Mouse (Mus musculus) intestine, embryonic 16.5 days (tissue): ENCODE results near the gene Supt16. TPM values are rescaled to one million over a fixed set of nuclear protein-coding genes. Genes with fewer than 3 reads are reported as not detected.
A peak's percentile ranks its signal among the peaks of the same experiment; 100 is the strongest.

Source experiments
- ATAC-seq: fragments of 200-750 bp; cut with Nextera tagmentation; 2 replicates; pipeline ENCODE4 v1.8.0; 2017; ENCODE audit warnings: moderate TSS enrichment, moderate library complexity
- H3K27ac ChIP-seq: fragments of 300-500 bp; sonication (generic); 2 replicates; pipeline ENCODE4 v1.5.1; 2014; ENCODE audit warnings: mild to moderate bottlenecking, low read length
- H3K27me3 ChIP-seq: fragments of 300-500 bp; sonication (generic); replicated peaks from 2 replicates; pipeline ENCODE4 v1.6.1; 2014; ENCODE audit warnings: low read length, control low read depth, mixed read lengths; ENCODE audit not compliant: control insufficient read depth, insufficient read depth
- H3K36me3 ChIP-seq: fragments of 300-500 bp; sonication (generic); 2 replicates; pipeline ENCODE4 v1.6.1; 2014; ENCODE audit warnings: low read length, control low read depth; ENCODE audit not compliant: control insufficient read depth, insufficient read depth
- H3K4me1 ChIP-seq: fragments of 300-500 bp; sonication (generic); 2 replicates; pipeline ENCODE4 v1.6.1; 2014; ENCODE audit warnings: low read length, control low read depth, mixed read lengths; ENCODE audit not compliant: control insufficient read depth, insufficient read depth
- H3K4me2 ChIP-seq: fragments of 300-500 bp; sonication (generic); 2 replicates; pipeline ENCODE4 v1.6.1; 2014; ENCODE audit warnings: low read depth, low read length, control low read depth
- H3K4me3 ChIP-seq: fragments of 300-500 bp; sonication (generic); 2 replicates; pipeline ENCODE4 v1.5.1; 2014; ENCODE audit warnings: mild to moderate bottlenecking, low read length
- H3K9ac ChIP-seq: fragments of 300-500 bp; sonication (generic); 2 replicates; pipeline ENCODE4 v1.6.1; 2014; ENCODE audit warnings: low read depth, low read length
- H3K9me3 ChIP-seq: fragments of 300-500 bp; sonication (generic); 2 replicates; pipeline ENCODE4 v1.6.1; 2016; ENCODE audit warnings: low read length, control low read depth; ENCODE audit not compliant: control insufficient read depth
- WGBS: fragments of 180-500 bp; shearing (Covaris S2); extraction: QIAGEN DNeasy Blood & Tissue Kit; methylation state at CpG from one replicate; pipeline ENCODE4 v1.1.7; 2014; 5-methylcytosine and 5-hydroxymethylcytosine counted together
- polyA plus RNA-seq: library from polyadenylated mRNA; unstranded; fragments of >200 nt; fragmentation: Nextera tagmentation; extraction: Ambion mirVana; gene quantifications from 2 replicates; pipeline ENCODE4 v1.2.1, GENCODE M21; 2015

Supt16 gene
- polyA plus RNA-seq, 1 experiment from 2014 or later, result 41.1 TPM

- Histone ChIP-seq H3K36me3 (peaks cover 5% of the 10 kb centered on the region), H3K4me2 (no peak overlapping the region), H3K9me3 (no peaks in the 10 kb centered on the region), H3K9ac (no peak overlapping the region), H3K27ac (no peak overlapping the region), H3K27me3 (no peaks in the 10 kb centered on the region), H3K4me3 (no peak overlapping the region), H3K4me1 (no peaks in the 10 kb centered on the region)
- ATAC-seq, result peak; percentile 81
- WGBS, result 69% methylated on average over 2 of the region's 2 CpGs
Observed at GRCm38 (mm10) chr14:52155008-52155407, 42.2 kb downstream of the Supt16 start.

GRCm38 (mm10) chr14:52152613-52153012, 44.6 kb downstream of the Supt16 start:
- no peak for ATAC-seq
- 57% methylated on average over 3 of the region's 3 CpGs for WGBS
- no peak overlapping the region for H3K4me3 ChIP-seq
- no peaks in the 10 kb centered on the region for H3K9me3 ChIP-seq
- no peaks in the 10 kb centered on the region for H3K4me1 ChIP-seq
- no peak overlapping the region for H3K4me2 ChIP-seq
- H3K9ac ChIP-seq, result no peak overlapping the region
- H3K27me3 ChIP-seq, result no peaks in the 10 kb centered on the region
- no peak overlapping the region for H3K27ac ChIP-seq
- no peaks in the 10 kb centered on the region for H3K36me3 ChIP-seq

- ATAC-seq, result no peak
- WGBS, result 39% methylated on average over 7 of the region's 7 CpGs
- Histone ChIP-seq H3K27ac (no peak overlapping the region), H3K9ac (no peak overlapping the region), H3K36me3 (no peaks in the 10 kb centered on the region), H3K4me2 (no peak overlapping the region), H3K27me3 (no peaks in the 10 kb centered on the region), H3K4me1 (no peaks in the 10 kb centered on the region), H3K9me3 (no peaks in the 10 kb centered on the region), H3K4me3 (no peak overlapping the region)
Observed at GRCm38 (mm10) chr14:52152179-52152578, 45.0 kb downstream of the Supt16 start.

- Histone ChIP-seq H3K4me3 (no peak overlapping the region), H3K27ac (no peak overlapping the region), H3K9me3 (no peaks in the 10 kb centered on the region), H3K36me3 (no peaks in the 10 kb centered on the region), H3K27me3 (no peaks in the 10 kb centered on the region), H3K4me2 (no peak overlapping the region), H3K4me1 (no peaks in the 10 kb centered on the region), H3K9ac (no peak overlapping the region)
- ATAC-seq, result no peak
- WGBS, result 70% methylated on average over 4 of the region's 4 CpGs
Observed at GRCm38 (mm10) chr14:52149888-52150287, 47.3 kb downstream of the Supt16 start.

- H3K4me1 ChIP-seq, result no peaks in the 10 kb centered on the region
- H3K9ac ChIP-seq, result no peak overlapping the region
- H3K9me3 ChIP-seq, result no peaks in the 10 kb centered on the region
- ATAC-seq, result no peak
- H3K4me2 ChIP-seq, result no peak overlapping the region
- WGBS, result 70% methylated on average over 4 of the region's 4 CpGs
- no peak overlapping the region for H3K27ac ChIP-seq
- H3K27me3 ChIP-seq, result no peaks in the 10 kb centered on the region
- no peaks in the 10 kb centered on the region for H3K36me3 ChIP-seq
- no peak overlapping the region for H3K4me3 ChIP-seq
Observed at GRCm38 (mm10) chr14:52146540-52146939, 50.7 kb downstream of the Supt16 start.

- no peak overlapping the region for H3K9ac ChIP-seq
- no peaks in the 10 kb centered on the region for H3K27me3 ChIP-seq
- no peaks in the 10 kb centered on the region for H3K36me3 ChIP-seq
- WGBS, result 74% methylated on average over 4 of the region's 4 CpGs
- no peak overlapping the region for H3K4me2 ChIP-seq
- no peak for ATAC-seq
- H3K27ac ChIP-seq, result no peak overlapping the region
- H3K4me3 ChIP-seq, result no peak overlapping the region
- H3K4me1 ChIP-seq, result no peaks in the 10 kb centered on the region
- H3K9me3 ChIP-seq, result no peaks in the 10 kb centered on the region
Observed at GRCm38 (mm10) chr14:52144165-52144564, 53.1 kb downstream of the Supt16 start.

GRCm38 (mm10) chr14:52141445-52142127, 55.6 kb downstream of the Supt16 start:
- no peak overlapping the region for H3K4me3 ChIP-seq
- no peaks in the 10 kb centered on the region for H3K4me1 ChIP-seq
- no peaks in the 10 kb centered on the region for H3K36me3 ChIP-seq
- H3K9me3 ChIP-seq, result no peaks in the 10 kb centered on the region
- WGBS, result 67% methylated on average over 16 of the region's 16 CpGs
- H3K27ac ChIP-seq, result no peak overlapping the region
- peak overlapping the region; percentile 17; the same call in 1 of the 2 replicates for H3K4me2 ChIP-seq
- H3K9ac ChIP-seq, result no peak overlapping the region
- H3K27me3 ChIP-seq, result no peaks in the 10 kb centered on the region
- 0 out of 2 replicates have a peak, but pooled peaks have one; percentile 13 for ATAC-seq

GRCm38 (mm10) chr14:52140577-52141444, 56.4 kb downstream of the Supt16 start:
- Histone ChIP-seq H3K27me3 (no peaks in the 10 kb centered on the region), H3K4me3 (0 out of 2 replicates have a peak overlapping the region, but pooled peaks have one; percentile 1), H3K4me1 (no peaks in the 10 kb centered on the region), H3K36me3 (no peaks in the 10 kb centered on the region), H3K27ac (no peak overlapping the region), H3K9me3 (no peaks in the 10 kb centered on the region), H3K9ac (no peak overlapping the region), H3K4me2 (peak overlapping the region; percentile 9; the same call in 1 of the 2 replicates)
- 48% methylated on average over 19 of the region's 19 CpGs for WGBS
- ATAC-seq, result no peak

GRCm38 (mm10) chr14:52133584-52133983, 63.6 kb downstream of the Supt16 start:
- H3K9ac ChIP-seq, result no peak overlapping the region
- ATAC-seq, result no peak
- 75% methylated on average over 5 of the region's 5 CpGs for WGBS

More at GRCm38 (mm10) chr14:52133584-52133983, 63.6 kb downstream of the Supt16 start:
- H3K36me3 ChIP-seq, result no peaks in the 10 kb centered on the region
- no peaks in the 10 kb centered on the region for H3K27me3 ChIP-seq
- no peak overlapping the region for H3K4me3 ChIP-seq
- H3K4me1 ChIP-seq, result no peaks in the 10 kb centered on the region
- H3K9me3 ChIP-seq, result no peaks in the 10 kb centered on the region
- H3K27ac ChIP-seq, result no peak overlapping the region
- H3K4me2 ChIP-seq, result no peak overlapping the region
